Mouse (Mus musculus): ENCODE results near the gene Hemk1. TPM values are rescaled to one million over a fixed set of nuclear protein-coding genes. Genes with fewer than 3 reads are reported as not detected.
A peak's percentile ranks its signal among the peaks of the same experiment; 100 is the strongest.

Hemk1 gene
- total and polyA plus RNA-seq, 2 experiments from 2014 or later, result 4.8 to 12.3 TPM

DNA sequence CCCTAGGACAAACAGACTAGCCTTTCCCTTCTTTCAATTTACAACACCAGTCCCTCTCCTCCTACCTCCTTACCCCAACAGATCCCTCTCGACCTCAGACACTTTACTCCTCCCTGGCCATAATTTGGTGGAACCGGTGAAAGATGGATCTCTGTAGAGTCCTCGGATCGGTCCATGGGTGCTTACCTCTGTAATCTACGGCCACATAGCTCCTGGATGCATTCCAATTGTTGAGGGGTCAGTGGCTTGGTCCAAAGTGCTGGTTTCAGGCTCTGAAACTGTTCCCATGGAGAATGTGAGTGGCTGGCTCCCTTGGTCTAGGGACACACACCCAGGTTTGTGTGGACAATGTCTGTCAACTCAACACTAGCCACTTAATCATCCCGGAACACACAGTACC, 1.8 kb downstream of the Hemk1 start:
- no peaks in the 10 kb centered on the region for H3K27me3 ChIP-seq (ENCODE audit: control insufficient read depth, insufficient read depth, low read length)
- ATAC-seq (ENCODE audit: insufficient read depth, low read depth) (no peak), DNase-seq (ENCODE audit: low spot score) (no peak)
- no peak for TF ChIP-seq EP300 (IDR thresholded peaks at IDR 0.05; ENCODE audit: low read depth)
- TF ChIP-seq CTCF (IDR thresholded peaks at IDR 0.05; ENCODE audit: low read depth), result no peak
- no peak overlapping the region for H3K9ac ChIP-seq (replicated peaks; ENCODE audit: low read depth, low read length)
- no peak overlapping the region for H3K4me2 ChIP-seq (ENCODE audit: low read depth, low read length)
- no peak overlapping the region for H3K27ac ChIP-seq (ENCODE audit: low read depth)
- no peak overlapping the region for H3K4me3 ChIP-seq (ENCODE audit: low read depth, low read length)
- WGBS, result 66% methylated on average over 6 of the region's 6 CpGs
- no peaks in the 10 kb centered on the region for H3K9me3 ChIP-seq (replicated peaks; ENCODE audit: control insufficient read depth, low read length)
- H3K4me1 ChIP-seq (ENCODE audit: control insufficient read depth, insufficient read depth), result peaks cover 6% of the 10 kb centered on the region
- H3K36me3 ChIP-seq (replicated peaks; ENCODE audit: control insufficient read depth, insufficient read depth, low read length), result peaks cover 8% of the 10 kb centered on the region

- DNase-seq (ENCODE audit: low spot score) (peak; percentile 67), ATAC-seq (ENCODE audit: insufficient read depth, low read depth) (peak; percentile 10; the same call in 1 of the 2 replicates)
- Histone ChIP-seq H3K4me3 (ENCODE audit: low read depth, low read length) (no peak overlapping the region), H3K4me1 (ENCODE audit: control insufficient read depth, insufficient read depth) (peaks cover 6% of the 10 kb centered on the region), H3K36me3 (replicated peaks; ENCODE audit: control insufficient read depth, insufficient read depth, low read length) (peaks cover 8% of the 10 kb centered on the region), H3K27ac (ENCODE audit: low read depth) (no peak overlapping the region), H3K27me3 (ENCODE audit: control insufficient read depth, insufficient read depth, low read length) (no peaks in the 10 kb centered on the region), H3K4me2 (ENCODE audit: low read depth, low read length) (no peak overlapping the region), H3K9me3 (replicated peaks; ENCODE audit: control insufficient read depth, low read length) (no peaks in the 10 kb centered on the region), H3K9ac (replicated peaks; ENCODE audit: low read depth, low read length) (no peak overlapping the region)
- TF ChIP-seq EP300 (IDR thresholded peaks at IDR 0.05; ENCODE audit: low read depth), result no peak
- peak; percentile 96 for TF ChIP-seq CTCF (IDR thresholded peaks at IDR 0.05; ENCODE audit: low read depth)
- WGBS, result 3% methylated on average over 5 of the region's 5 CpGs
Measured at GRCm38 (mm10) chr9:107335909-107336308, 2.2 kb downstream of the Hemk1 start.

- H3K4me1 ChIP-seq (ENCODE audit: control insufficient read depth, insufficient read depth), result peaks cover 6% of the 10 kb centered on the region
- TF ChIP-seq CTCF (IDR thresholded peaks at IDR 0.05; ENCODE audit: low read depth), result no peak
- no peak for TF ChIP-seq EP300 (IDR thresholded peaks at IDR 0.05; ENCODE audit: low read depth)
- no peak overlapping the region for H3K27ac ChIP-seq (ENCODE audit: low read depth)
- no peak overlapping the region for H3K4me2 ChIP-seq (ENCODE audit: low read depth, low read length)
- no peak overlapping the region for H3K4me3 ChIP-seq (ENCODE audit: low read depth, low read length)
- H3K9ac ChIP-seq (replicated peaks; ENCODE audit: low read depth, low read length), result no peak overlapping the region
- DNase-seq (ENCODE audit: low spot score), result no peak
- no peak for ATAC-seq (ENCODE audit: insufficient read depth, low read depth)
- H3K27me3 ChIP-seq (ENCODE audit: control insufficient read depth, insufficient read depth, low read length), result no peaks in the 10 kb centered on the region
- peaks cover 8% of the 10 kb centered on the region for H3K36me3 ChIP-seq (replicated peaks; ENCODE audit: control insufficient read depth, insufficient read depth, low read length)
- no peaks in the 10 kb centered on the region for H3K9me3 ChIP-seq (replicated peaks; ENCODE audit: control insufficient read depth, low read length)
- 89% methylated on average over 5 of the region's 5 CpGs for WGBS
Measured at GRCm38 (mm10) chr9:107335046-107335445, 3.1 kb downstream of the Hemk1 start.

GRCm38 (mm10) chr9:107334356-107334755, 3.8 kb downstream of the Hemk1 start:
- H3K4me2 ChIP-seq (ENCODE audit: low read depth, low read length), result no peak overlapping the region
- H3K4me1 ChIP-seq (ENCODE audit: control insufficient read depth, insufficient read depth), result peaks cover 6% of the 10 kb centered on the region; the same call in 1 of the 2 replicates
- H3K9me3 ChIP-seq (replicated peaks; ENCODE audit: control insufficient read depth, low read length), result no peaks in the 10 kb centered on the region
- ATAC-seq (ENCODE audit: insufficient read depth, low read depth) (no peak), DNase-seq (ENCODE audit: low spot score) (no peak)
- H3K27me3 ChIP-seq (ENCODE audit: control insufficient read depth, insufficient read depth, low read length), result no peaks in the 10 kb centered on the region
- no peak overlapping the region for H3K9ac ChIP-seq (replicated peaks; ENCODE audit: low read depth, low read length)
- WGBS, result 83% methylated on average over 6 of the region's 6 CpGs
- no peak for TF ChIP-seq EP300 (IDR thresholded peaks at IDR 0.05; ENCODE audit: low read depth)
- TF ChIP-seq CTCF (IDR thresholded peaks at IDR 0.05; ENCODE audit: low read depth), result no peak
- no peak overlapping the region for H3K4me3 ChIP-seq (ENCODE audit: low read depth, low read length)
- peaks cover 8% of the 10 kb centered on the region for H3K36me3 ChIP-seq (replicated peaks; ENCODE audit: control insufficient read depth, insufficient read depth, low read length)
- H3K27ac ChIP-seq (ENCODE audit: low read depth), result no peak overlapping the region

DNA sequence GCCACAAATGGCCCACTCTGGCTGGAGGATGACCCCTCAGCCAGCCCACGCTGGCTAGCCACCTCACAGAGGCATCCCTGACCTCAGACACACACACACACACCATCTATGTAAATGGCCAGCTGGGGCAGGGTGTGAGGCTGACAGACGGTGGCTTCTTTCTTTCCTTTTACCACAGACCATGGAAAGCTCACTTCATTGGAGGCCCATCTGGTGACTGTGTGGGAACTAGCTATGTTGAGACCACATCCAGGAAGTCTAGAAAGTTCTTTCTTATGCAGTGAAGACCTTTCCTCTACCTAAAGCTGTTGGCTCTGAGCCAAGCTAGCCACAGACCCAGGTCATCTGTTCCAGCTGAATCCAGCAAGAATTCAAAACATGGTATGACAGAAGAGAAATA, 4.5 kb downstream of the Hemk1 start:
- no peak for TF ChIP-seq CTCF (IDR thresholded peaks at IDR 0.05; ENCODE audit: low read depth)
- TF ChIP-seq EP300 (IDR thresholded peaks at IDR 0.05; ENCODE audit: low read depth), result no peak
- Histone ChIP-seq H3K27me3 (ENCODE audit: control insufficient read depth, insufficient read depth, low read length) (no peaks in the 10 kb centered on the region), H3K9ac (replicated peaks; ENCODE audit: low read depth, low read length) (no peak overlapping the region), H3K4me1 (ENCODE audit: control insufficient read depth, insufficient read depth) (peaks cover 6% of the 10 kb centered on the region; the same call in 1 of the 2 replicates), H3K27ac (ENCODE audit: low read depth) (no peak overlapping the region), H3K4me3 (ENCODE audit: low read depth, low read length) (no peak overlapping the region), H3K9me3 (replicated peaks; ENCODE audit: control insufficient read depth, low read length) (no peaks in the 10 kb centered on the region), H3K4me2 (ENCODE audit: low read depth, low read length) (no peak overlapping the region), H3K36me3 (replicated peaks; ENCODE audit: control insufficient read depth, insufficient read depth, low read length) (peaks cover 8% of the 10 kb centered on the region)
- WGBS, result 61% methylated on average over 2 of the region's 2 CpGs
- DNase-seq (ENCODE audit: low spot score) (no peak), ATAC-seq (ENCODE audit: insufficient read depth, low read depth) (no peak)

DNA sequence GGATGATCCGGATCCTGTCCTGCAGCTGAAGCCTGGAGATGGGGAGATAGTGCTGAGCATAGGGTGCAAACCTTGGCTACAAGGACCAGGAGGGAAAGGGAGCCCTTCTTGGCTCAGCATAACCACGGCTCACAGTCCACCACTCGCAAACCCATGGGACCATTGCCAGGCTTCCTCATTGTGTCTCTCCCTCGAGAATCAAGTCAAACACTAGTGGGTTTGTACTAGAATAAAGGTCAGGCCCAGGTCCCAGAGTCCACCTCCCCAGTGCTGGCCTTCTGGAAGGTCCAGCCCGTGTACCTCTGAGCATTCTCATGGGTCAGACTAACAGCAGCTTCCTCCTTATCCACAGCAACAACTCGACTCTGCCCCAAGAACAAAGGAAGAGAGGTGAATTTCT, 7.4 kb downstream of the Hemk1 start:
- ATAC-seq (ENCODE audit: insufficient read depth, low read depth), result no peak
- H3K9me3 ChIP-seq (replicated peaks; ENCODE audit: control insufficient read depth, low read length), result no peaks in the 10 kb centered on the region
- TF ChIP-seq CTCF (IDR thresholded peaks at IDR 0.05; ENCODE audit: low read depth) (no peak), EP300 (IDR thresholded peaks at IDR 0.05; ENCODE audit: low read depth) (no peak)
- 66% methylated on average over 6 of the region's 6 CpGs for WGBS
- H3K36me3 ChIP-seq (replicated peaks; ENCODE audit: control insufficient read depth, insufficient read depth, low read length), result peaks cover 8% of the 10 kb centered on the region
- no peak overlapping the region for H3K27ac ChIP-seq (ENCODE audit: low read depth)
- H3K4me3 ChIP-seq (ENCODE audit: low read depth, low read length), result no peak overlapping the region
- H3K4me1 ChIP-seq (ENCODE audit: control insufficient read depth, insufficient read depth), result peaks cover 9% of the 10 kb centered on the region
- no peak overlapping the region for H3K4me2 ChIP-seq (ENCODE audit: low read depth, low read length)
- no peak overlapping the region for H3K9ac ChIP-seq (replicated peaks; ENCODE audit: low read depth, low read length)
- DNase-seq (ENCODE audit: low spot score), result no peak
- H3K27me3 ChIP-seq (ENCODE audit: control insufficient read depth, insufficient read depth, low read length), result no peaks in the 10 kb centered on the region
